Mouse (Mus musculus): Measurements from ENCODE around the gene Frs2.

DNA sequence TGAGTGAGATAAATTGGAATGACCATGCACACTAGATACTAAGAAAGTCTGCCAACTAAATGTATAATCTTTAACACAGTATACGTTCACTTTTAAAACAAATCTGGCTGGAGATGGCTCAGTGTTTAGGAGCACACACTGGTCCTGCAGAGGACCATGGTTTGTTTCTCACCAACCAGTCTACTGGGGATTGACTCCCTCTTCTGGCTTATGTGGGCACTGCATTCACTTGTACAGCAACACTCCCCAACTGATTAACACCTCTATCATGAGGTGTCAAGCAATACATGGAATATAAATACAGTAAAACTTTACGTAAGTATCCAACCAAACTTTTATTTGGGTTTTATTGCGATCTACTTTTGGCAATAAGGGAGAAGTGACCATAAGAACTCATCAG, 79.2 kb downstream of the Frs2 start:
- TF ChIP-seq POLR2A (IDR thresholded peaks at IDR 0.05; ENCODE audit: insufficient read depth, low read depth, low read length) (no peak), CTCF (IDR thresholded peaks at IDR 0.05; ENCODE audit: insufficient read depth, low read depth, low read length) (no peak)
